Mouse (Mus musculus) CH12.LX (cell line): ENCODE data around the gene Ccdc88c. TPM values are rescaled to one million over a fixed set of nuclear protein-coding genes. Genes with fewer than 3 reads are reported as not detected.

Experiments
- DNase-seq: peaks from one replicate; pipeline ENCODE4 v3.0.0-alpha.2; 2013; ENCODE audit errors: extremely low read depth
- H3K27ac ChIP-seq: 2 replicates; pipeline ENCODE4 v1.5.1; 2012; ENCODE audit warnings: low read depth, mild to moderate bottlenecking, control low read depth, moderate library complexity; ENCODE audit not compliant: insufficient read depth
- H3K27me3 ChIP-seq: replicated peaks from 2 replicates; pipeline ENCODE3; 2012; ENCODE audit warnings: inconsistent platforms
- H3K36me3 ChIP-seq, 2 experiments: replicated peaks in 1 of 2; 2 replicates each; pipeline versions ENCODE3 to v1.6.1; 2012; ENCODE audit warnings: inconsistent platforms in 1 of 2, low read length in 1 of 2, mild to moderate bottlenecking in 1 of 2, mixed read lengths in 1 of 2, moderate library complexity in 1 of 2; ENCODE audit not compliant: control insufficient read depth in 1 of 2, insufficient read depth in 1 of 2
- H3K4me1 ChIP-seq, 2 experiments: 2 replicates each; pipeline ENCODE4 v1.6.1; 2012; ENCODE audit warnings: inconsistent platforms in 1 of 2, moderate library complexity in 1 of 2; ENCODE audit not compliant: insufficient read depth in 2 of 2, control insufficient read depth in 1 of 2
- H3K4me2 ChIP-seq: 2 replicates; pipeline ENCODE4 v1.6.1; 2012; ENCODE audit warnings: low read depth, mild to moderate bottlenecking, control low read depth; ENCODE audit not compliant: poor library complexity, insufficient read depth, severe bottlenecking
- H3K4me3 ChIP-seq, 3 experiments: fragments of 150-350 bp in 1 of 3; sonication (generic) in 1 of 3; replicated peaks in 1 of 3; 2 replicates each; pipeline versions ENCODE3 to v1.5.1; 2011 to 2012; ENCODE audit warnings: low read depth in 2 of 3, low read length in 2 of 3, mild to moderate bottlenecking in 2 of 3, moderate library complexity in 2 of 3, control low read depth in 1 of 3, improper control_type of control experiment in 1 of 3, inconsistent platforms in 1 of 3, mixed read lengths in 1 of 3; ENCODE audit not compliant: poor library complexity in 1 of 3
- H3K79me2 ChIP-seq: replicated peaks from 2 replicates; pipeline ENCODE4 v1.6.1; 2012; ENCODE audit warnings: mild to moderate bottlenecking, moderate library complexity; ENCODE audit not compliant: control insufficient read depth, poor library complexity, insufficient read depth, severe bottlenecking; ENCODE audit errors: extremely low read depth
- H3K9ac ChIP-seq: 2 replicates; pipeline ENCODE4 v1.6.1; 2012; ENCODE audit warnings: low read depth, mild to moderate bottlenecking, control low read depth, moderate library complexity; ENCODE audit not compliant: insufficient read depth
- H3K9me3 ChIP-seq: replicated peaks from 2 replicates; pipeline ENCODE3; 2012; ENCODE audit warnings: low read length, inconsistent platforms, mixed read lengths
- CHD1 ChIP-seq: IDR thresholded peaks from 2 replicates; pipeline ENCODE4 v1.6.1; 2012; ENCODE audit warnings: low read depth, low read length, improper control_type of control experiment, inconsistent platforms
- CTCF ChIP-seq, 2 experiments: IDR thresholded peaks in 1 of 2; conservative IDR thresholded peaks in 1 of 2; 2 replicates each; pipeline ENCODE4 v1.5.1; 2011 to 2012; ENCODE audit warnings: low read depth in 2 of 2, low read length in 2 of 2, improper control_type of control experiment in 1 of 2, inconsistent platforms in 1 of 2, mild to moderate bottlenecking in 1 of 2, moderate library complexity in 1 of 2
- E2F4 ChIP-seq: IDR thresholded peaks from 2 replicates; pipeline ENCODE4 v1.6.1; 2011; ENCODE audit warnings: low read depth, low read length, improper control_type of control experiment; ENCODE audit not compliant: insufficient replicate concordance
- ELF1 ChIP-seq: IDR thresholded peaks from 2 replicates; pipeline ENCODE4 v1.6.1; 2014; ENCODE audit warnings: low read depth, mild to moderate bottlenecking, inconsistent platforms, low read length, improper control_type of control experiment
- JUN ChIP-seq: IDR thresholded peaks from 2 replicates; pipeline ENCODE4 v1.6.1; 2011; ENCODE audit warnings: low read depth, mild to moderate bottlenecking, low read length, improper control_type of control experiment, moderate library complexity; ENCODE audit not compliant: insufficient read depth
- JUND ChIP-seq: conservative IDR thresholded peaks from 2 replicates; pipeline ENCODE4 v1.6.1; 2011; ENCODE audit warnings: low read depth, low read length, improper control_type of control experiment
- MAX ChIP-seq: IDR thresholded peaks from 2 replicates; pipeline ENCODE4 v1.6.1; 2011; ENCODE audit warnings: low read length, improper control_type of control experiment
- MEF2A ChIP-seq: IDR thresholded peaks from 2 replicates; pipeline ENCODE4 v1.6.1; 2014; ENCODE audit warnings: low read depth, mild to moderate bottlenecking, inconsistent platforms, low read length, improper control_type of control experiment, borderline replicate concordance
- MYC ChIP-seq: IDR thresholded peaks from 2 replicates; pipeline ENCODE4 v1.6.1; 2011; ENCODE audit warnings: low read depth, mild to moderate bottlenecking, improper control_type of control experiment, low read length
- NRF1 ChIP-seq: IDR thresholded peaks from 2 replicates; pipeline ENCODE4 v1.6.1; 2014; ENCODE audit warnings: low read depth, mild to moderate bottlenecking, inconsistent platforms, low read length, improper control_type of control experiment, moderate library complexity
- POLR2A ChIP-seq: IDR thresholded peaks from 2 replicates; pipeline ENCODE4 v1.6.1; 2011; ENCODE audit warnings: low read depth, mild to moderate bottlenecking, improper control_type of control experiment, low read length
- RCOR1 ChIP-seq: conservative IDR thresholded peaks from 2 replicates; pipeline ENCODE4 v1.6.1; 2012; ENCODE audit warnings: low read depth, mild to moderate bottlenecking, inconsistent platforms, low read length, improper control_type of control experiment
- SMC3 ChIP-seq: IDR thresholded peaks from 2 replicates; pipeline ENCODE4 v1.6.1; 2011; ENCODE audit warnings: low read depth, low read length, improper control_type of control experiment
- UBTF ChIP-seq: IDR thresholded peaks from 2 replicates; pipeline ENCODE4 v1.6.1; 2012; ENCODE audit warnings: low read depth, mild to moderate bottlenecking, inconsistent platforms, low read length, improper control_type of control experiment, moderate library complexity
- USF1 ChIP-seq: IDR thresholded peaks from 2 replicates; pipeline ENCODE4 v1.6.1; 2014; ENCODE audit warnings: low read depth, mild to moderate bottlenecking, inconsistent platforms, low read length, improper control_type of control experiment
- USF2 ChIP-seq: conservative IDR thresholded peaks from 2 replicates; pipeline ENCODE4 v1.6.1; 2011; ENCODE audit warnings: low read depth, low read length, improper control_type of control experiment
- ZC3H11A ChIP-seq: IDR thresholded peaks from 2 replicates; pipeline ENCODE4 v1.6.1; 2012; ENCODE audit warnings: low read depth, mild to moderate bottlenecking, inconsistent platforms, low read length, improper control_type of control experiment
- dilution Hi-C: fragments of 300-500 bp; cut with MboI; formaldehyde crosslinking; loops from 2 replicates; pipeline ENCODE4 v1.14.3; 2020; ENCODE audit warnings: low sequenced_read_pairs; ENCODE audit not compliant: extremely low pct_unique_long_range_greater_than_20kb, extremely low pct_ligation_motif_present
- in situ Hi-C: fragments of 300-500 bp; cut with MboI; formaldehyde crosslinking; loops from 3 replicates; pipeline ENCODE4 v1.14.3; 2019; ENCODE audit warnings: low sequenced_read_pairs, low pct_ligation_motif_present, low pct_unique_long_range_greater_than_20kb, mixed read lengths
- polyA plus RNA-seq: library from polyadenylated mRNA; unstranded; fragments of >175 nt; gene quantifications from 2 replicates; pipeline ENCODE4 v1.2.1, GENCODE M21; 2012; ENCODE audit warnings: low read depth; ENCODE audit not compliant: insufficient read length
- total RNA-seq, 2 experiments: library from RNA; depleted of rRNA; stranded (reverse); fragments of 300-350 nt in 1 of 2; fragments of >200 nt in 1 of 2; gene quantifications; 2 replicates each; pipeline ENCODE4 v1.2.3; 2012 to 2014

The Ccdc88c gene
- total and polyA plus RNA-seq, 3 experiments: 20.3 to 32.7 (median 24.9) TPM

GRCm38 (mm10) chr12:100956825-100957224 lies 72.0 kb downstream of the Ccdc88c start:
- Histone ChIP-seq H3K4me1 (peaks cover 2 to 12% of the 10 kb centered on the region in 2 experiments; a peak in 3 of 4 replicates), H3K27ac (no peak overlapping the region), H3K9ac (no peak overlapping the region), H3K4me2 (no peak overlapping the region), H3K27me3 (no peaks in the 10 kb centered on the region), H3K4me3 (no peak overlapping the region), H3K36me3 (peaks cover 59 to 94% of the 10 kb centered on the region in 2 experiments), H3K79me2 (no peaks in the 10 kb centered on the region), H3K9me3 (no peaks in the 10 kb centered on the region)
- in situ Hi-C loops (loop anchor here (5.0 kb wide), 1 partner anchor 70 kb away; the partner anchor contains the start of gene Ccdc88c), dilution Hi-C loops (no loop called here)
- DNase-seq: no peak
- TF ChIP-seq MYC (no peak), MEF2A (no peak), USF2 (no peak), JUN (no peak), JUND (no peak), RCOR1 (no peak), E2F4 (no peak), ELF1 (no peak), UBTF (no peak), CTCF (conservative IDR thresholded peaks at IDR 0.05 in 1 of 2, IDR thresholded peaks at IDR 0.05 in 1 of 2; ENCODE audit: low read depth in 2 of 2, low read length in 2 of 2) (no peak), USF1 (no peak), MAX (no peak), SMC3 (no peak), POLR2A (no peak), NRF1 (no peak)

GRCm38 (mm10) chr12:100956028-100956427 lies 72.8 kb downstream of the Ccdc88c start:
- H3K27ac ChIP-seq: no peak overlapping the region
- H3K4me1 ChIP-seq: peaks cover 2 to 12% of the 10 kb centered on the region in 2 experiments; a peak in 3 of 4 replicates
- H3K36me3 ChIP-seq: peaks cover 63 to 96% of the 10 kb centered on the region in 2 experiments
- TF ChIP-seq JUN: no peak
- no peak for TF ChIP-seq ZC3H11A
- no peak for TF ChIP-seq NRF1
- no peak for TF ChIP-seq CHD1
- H3K27me3 ChIP-seq: no peaks in the 10 kb centered on the region
- in situ Hi-C loops (loop anchor here (5.0 kb wide), 1 partner anchor 71 kb away; the partner anchor contains the start of gene Ccdc88c), dilution Hi-C loops (no loop called here)
- no peak overlapping the region for H3K4me3 ChIP-seq
- no peak overlapping the region for H3K9ac ChIP-seq
- DNase-seq: no peak
- no peaks in the 10 kb centered on the region for H3K9me3 ChIP-seq
- H3K4me2 ChIP-seq: no peak overlapping the region
- no peaks in the 10 kb centered on the region for H3K79me2 ChIP-seq
